Mouse (Mus musculus) left cerebral cortex, postnatal 14 days (tissue): ENCODE measurements around the gene Vps50. TPM values are rescaled to one million over a fixed set of nuclear protein-coding genes. Genes with fewer than 3 reads are reported as not detected.
"Not testable (repeated sequence)": the region's sequence is repeated elsewhere in the genome, so short reads cannot be mapped to it uniquely, and the experiment has no call there.

Source experiments
- DNase-seq, 2 experiments: peaks; one replicate each; pipeline ENCODE4 v3.0.0; 2021 to 2022; ENCODE audit warnings: low spot score in 2 of 2, mixed read lengths in 1 of 2
- intact Hi-C: fragments of 180-260 bp; cut with DNase I; formaldehyde crosslinking; loops from one replicate; pipeline ENCODE4 v1.15.1; 2025
- long read RNA-seq, 2 experiments: library from polyadenylated mRNA; stranded (forward); transcript quantifications; one replicate each; pipeline ENCODE4 v2.0.0; 2021
- total RNA-seq, 2 experiments: library from RNA; stranded (reverse); gene quantifications; 2 replicates each; pipeline ENCODE4 v1.2.3; 2021

Gene Vps50
- 10 to 100 TPM; 55.0 to 55.4 TPM for total RNA-seq
- long read RNA-seq, experiment 1, transcript Vps50-208 (6 exons, 1,587 nt) = minor isoform, 7 of 83 reads
- long read RNA-seq, experiment 1, transcript Vps50-201 (28 exons, 3,788 nt) = major isoform, 63 of 83 reads
- long read RNA-seq, experiment 1, partial matches to known transcripts = 9 of 83 reads
- long read RNA-seq, experiment 1, other reads (novel, unspliced or antisense) = 4 of 83 reads
- long read RNA-seq, experiment 2, transcript Vps50-201 (28 exons, 3,788 nt) = major isoform, 37 of 47 reads
- long read RNA-seq, experiment 2, partial matches to known transcripts = 4 of 47 reads
- long read RNA-seq, experiment 2, other reads (novel, unspliced or antisense) = 3 of 47 reads

- intact Hi-C loops = loop anchor here (5.0 kb wide), 1 partner anchor 51 kb away; no protein-coding TSS in a partner anchor
- DNase-seq = peak; percentile 92 to 93
Observed at GRCm38 (mm10) chr6:3498162-3498848, at the start of gene Vps50, which contains the start of gene Hepacam2. Gene Vps50 (plus strand): TSS chr6:3498382. Gene Hepacam2 (minus strand): TSS chr6:3498298.

GRCm38 (mm10) chr6:3454421-3454820 lies 43.8 kb upstream of the Vps50 start:
- DNase-seq = peak in 1 of 2 experiments; percentile 9
- intact Hi-C loops = no loop called here

- DNase-seq = no peak
- intact Hi-C loops = no loop called here
Observed at GRCm38 (mm10) chr6:3455944-3456536, 42.1 kb upstream of the Vps50 start.

DNA sequence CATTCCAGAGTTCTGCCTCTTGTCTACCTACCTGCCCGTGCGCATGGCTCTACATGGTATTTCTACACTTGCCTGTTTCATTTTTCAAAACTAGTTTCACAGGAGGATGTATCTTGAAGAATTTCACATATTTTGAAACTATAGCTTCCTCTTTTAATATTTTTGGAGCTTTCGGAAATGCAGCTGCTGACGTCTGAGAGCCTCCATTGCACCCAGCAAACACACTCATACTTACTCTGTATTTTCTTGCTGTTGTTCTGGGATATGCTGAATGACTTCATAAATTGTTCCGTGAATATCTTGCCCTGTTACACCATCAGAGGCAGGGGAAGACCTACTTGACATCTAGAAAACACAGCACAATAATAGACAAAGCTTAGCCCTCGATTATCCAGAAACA lies 35.2 kb upstream of the Vps50 start:
- DNase-seq = no peak
- intact Hi-C loops = no loop called here

- intact Hi-C loops = no loop called here
- no peak for DNase-seq
Observed at GRCm38 (mm10) chr6:3463594-3463993, 34.6 kb upstream of the Vps50 start.

DNA sequence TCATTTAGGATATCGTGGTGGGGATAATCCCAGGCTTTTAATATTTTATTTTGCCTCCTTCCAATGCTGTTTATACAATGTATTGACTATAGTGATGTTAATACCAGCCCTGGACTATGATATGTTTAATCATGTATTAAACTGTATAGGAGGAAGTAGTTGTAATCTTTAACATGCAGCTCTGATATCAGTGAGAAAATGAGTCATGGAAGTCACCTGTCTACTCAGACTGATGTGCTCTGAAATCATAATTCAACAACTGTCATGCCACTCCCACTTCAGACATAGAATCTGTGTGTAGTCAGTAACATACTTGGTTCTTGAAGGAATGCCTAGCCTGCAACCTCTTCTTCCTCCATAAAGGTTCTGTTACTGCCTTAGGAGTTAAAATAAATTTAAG lies 29.6 kb upstream of the Vps50 start:
- intact Hi-C loops = no loop called here
- DNase-seq = no peak

DNA sequence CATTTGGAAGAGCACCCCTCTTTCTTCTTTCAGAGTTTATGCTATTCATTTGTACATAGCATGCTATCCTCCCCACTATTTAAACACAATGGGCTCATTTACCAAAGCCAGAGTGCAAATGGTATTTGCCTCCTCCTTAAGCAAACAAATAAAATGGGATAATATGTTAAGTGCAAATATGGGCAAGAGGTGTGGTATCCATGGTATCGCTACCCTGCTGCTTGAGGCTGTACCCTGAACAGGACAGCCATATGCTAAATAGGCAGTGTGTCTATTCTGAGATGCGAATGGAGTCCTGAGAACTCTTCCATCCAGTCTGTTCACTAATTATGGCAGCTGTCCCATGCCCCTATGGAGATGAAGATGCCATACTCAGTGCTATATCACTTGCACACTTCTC lies 27.5 kb upstream of the Vps50 start:
- no peak for DNase-seq
- intact Hi-C loops = no loop called here

- DNase-seq = peak in 1 of 2 experiments; percentile 14
- intact Hi-C loops = no loop called here
Observed at GRCm38 (mm10) chr6:3476299-3476698, 21.9 kb upstream of the Vps50 start.

- intact Hi-C loops = no loop called here
- DNase-seq = no peak
Observed at GRCm38 (mm10) chr6:3479853-3480252, 18.3 kb upstream of the Vps50 start.

DNA sequence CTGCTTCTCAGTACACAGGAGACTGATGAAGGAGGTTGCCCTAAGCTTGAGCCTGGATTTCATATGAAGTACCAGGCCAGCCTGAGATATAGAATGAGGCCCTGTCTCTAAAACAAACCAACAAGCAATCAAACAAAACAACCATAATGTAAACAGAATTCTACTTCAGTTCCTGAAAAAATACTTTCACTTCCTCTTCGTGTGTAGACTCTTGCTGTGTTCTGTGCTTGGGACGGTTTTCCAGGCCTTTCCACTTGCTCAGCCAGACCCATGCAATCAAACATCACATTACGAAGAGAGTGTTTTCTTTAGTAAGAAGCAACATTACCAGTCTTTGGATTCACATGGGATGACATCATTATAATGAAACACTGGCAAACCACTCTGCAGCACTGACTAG lies 16.5 kb upstream of the Vps50 start:
- intact Hi-C loops = no loop called here
- no peak for DNase-seq

- intact Hi-C loops = no loop called here
- DNase-seq = no peak
Observed at GRCm38 (mm10) chr6:3485133-3485532, 13.0 kb upstream of the Vps50 start.

DNA sequence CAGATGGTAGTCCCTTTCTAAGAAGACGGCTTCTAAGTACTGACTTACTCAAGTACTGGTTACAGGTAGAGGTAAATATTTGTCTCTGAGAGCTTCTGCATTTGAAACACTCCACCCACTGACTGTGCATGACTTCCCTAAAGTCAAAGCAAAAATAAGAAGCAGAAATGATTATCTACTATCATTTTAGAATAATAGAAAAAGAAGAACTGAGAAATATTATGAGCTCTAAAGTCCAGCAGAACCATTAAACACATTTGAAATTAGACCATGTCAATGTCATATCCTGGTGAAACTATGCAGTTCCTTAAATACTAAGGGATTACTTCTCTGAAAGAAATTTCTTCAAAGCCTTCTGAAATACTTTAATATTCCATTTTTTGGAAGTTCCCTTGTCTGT lies 10.8 kb upstream of the Vps50 start:
- no peak for DNase-seq
- intact Hi-C loops = no loop called here

DNA sequence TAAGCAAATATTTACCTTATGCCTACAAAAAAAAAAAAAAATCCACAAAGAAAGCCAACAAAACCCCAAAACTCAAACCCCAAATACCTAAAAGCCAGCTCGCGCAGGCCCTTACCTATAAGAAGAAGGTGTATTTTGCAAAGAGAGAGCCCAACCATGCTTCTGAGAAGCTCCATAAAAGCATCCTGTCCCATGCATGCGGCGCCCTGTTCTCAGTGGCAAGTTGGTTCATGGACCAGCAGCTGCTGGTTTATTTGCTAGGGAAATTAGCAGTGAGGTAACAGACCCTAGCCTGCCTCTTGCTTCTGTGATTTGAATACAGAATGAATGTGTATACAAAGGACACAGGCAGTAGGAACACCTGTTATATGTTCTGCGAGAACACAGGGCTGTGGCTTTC lies 3.9 kb upstream of the Vps50 start:
- no peak for DNase-seq
- intact Hi-C loops = no loop called here

DNA sequence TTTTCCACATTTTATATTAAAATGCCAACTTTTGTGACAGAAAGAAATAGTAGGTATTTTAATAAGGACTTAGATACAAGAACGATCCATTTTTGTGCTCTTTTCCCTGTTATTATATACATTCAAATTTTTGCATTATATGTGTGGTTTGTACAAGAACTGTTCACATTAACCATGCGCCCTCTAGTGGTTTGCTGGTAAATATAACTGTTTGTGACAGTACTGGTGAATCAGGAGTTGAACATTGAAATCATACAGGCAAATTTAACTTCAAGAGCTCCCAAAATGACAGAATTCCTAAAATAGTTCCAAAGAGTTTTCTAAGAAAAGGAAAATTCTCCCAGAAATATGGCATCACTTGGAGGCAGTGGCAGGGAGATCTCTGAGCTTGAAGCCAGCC lies 2.0 kb upstream of the Vps50 start:
- DNase-seq = peak; percentile 70 to 77
- intact Hi-C loops = loop anchor here (5.0 kb wide), 1 partner anchor 49 kb away; no protein-coding TSS in a partner anchor

DNA sequence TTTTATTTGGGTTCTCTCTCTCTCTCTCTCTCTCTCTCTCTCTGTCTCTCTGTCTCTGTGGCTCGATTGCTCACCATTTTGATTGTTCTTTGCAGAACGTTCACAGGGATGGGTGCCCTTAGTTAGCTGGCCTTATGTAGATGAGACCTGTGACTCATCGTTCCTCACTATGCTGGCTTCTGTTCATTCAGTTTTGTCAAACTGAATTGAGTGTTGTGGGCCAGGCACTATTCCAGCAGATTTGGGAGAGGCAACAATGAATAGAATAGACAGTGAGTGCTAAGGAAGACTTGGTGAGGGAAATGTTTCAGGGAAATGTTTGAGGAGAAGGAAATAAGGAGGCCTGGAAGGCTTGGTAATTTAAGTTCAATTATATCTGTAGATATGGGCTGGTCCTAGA lies 2.1 kb downstream of the Vps50 start:
- no peak for DNase-seq
- intact Hi-C loops = loop anchor here (10.0 kb wide), 1 partner anchor 1615 kb away; no protein-coding TSS in a partner anchor

- intact Hi-C loops = loop anchor here (5.0 to 10.0 kb wide), 2 partner anchors 1610 to 1877 kb away; partner anchors contain the start of gene Asb4
- no peak for DNase-seq
Observed at GRCm38 (mm10) chr6:3505289-3505688, 7.1 kb downstream of the Vps50 start.

- no peak for DNase-seq
- intact Hi-C loops = loop anchor here (5.0 to 10.0 kb wide), 2 partner anchors 1608 to 1875 kb away; partner anchors contain the start of gene Asb4
Observed at GRCm38 (mm10) chr6:3507078-3507477, 8.9 kb downstream of the Vps50 start.

DNA sequence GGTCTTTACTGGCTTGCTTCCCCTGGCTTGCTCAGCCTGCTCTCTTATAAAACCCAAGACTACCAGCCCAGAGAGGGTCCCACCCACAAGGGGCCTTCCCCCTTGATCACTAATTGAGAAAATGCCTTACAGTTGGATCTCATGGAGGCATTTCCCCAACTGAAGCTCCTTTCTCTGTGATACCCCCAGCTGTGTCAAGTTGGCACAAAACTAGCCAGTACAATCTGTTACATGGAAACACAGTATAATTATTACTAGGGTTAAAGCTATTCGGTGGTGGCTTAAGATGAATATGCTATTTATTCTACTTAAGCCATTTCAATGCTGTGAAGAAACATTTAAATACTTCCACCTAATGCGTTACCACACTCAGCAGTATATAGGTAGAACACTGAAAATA lies 10.0 kb downstream of the Vps50 start:
- DNase-seq = not testable (repeated sequence)
- intact Hi-C loops = loop anchor here (5.0 to 10.0 kb wide), 2 partner anchors 1607 to 1874 kb away; partner anchors contain the start of gene Asb4

GRCm38 (mm10) chr6:3509782-3510181 lies 11.6 kb downstream of the Vps50 start:
- peak in 1 of 2 experiments; percentile 44 for DNase-seq
- intact Hi-C loops = loop anchor here (5.0 to 10.0 kb wide), 4 partner anchors 235 to 1873 kb away; partner anchors contain the start of gene Asb4

DNA sequence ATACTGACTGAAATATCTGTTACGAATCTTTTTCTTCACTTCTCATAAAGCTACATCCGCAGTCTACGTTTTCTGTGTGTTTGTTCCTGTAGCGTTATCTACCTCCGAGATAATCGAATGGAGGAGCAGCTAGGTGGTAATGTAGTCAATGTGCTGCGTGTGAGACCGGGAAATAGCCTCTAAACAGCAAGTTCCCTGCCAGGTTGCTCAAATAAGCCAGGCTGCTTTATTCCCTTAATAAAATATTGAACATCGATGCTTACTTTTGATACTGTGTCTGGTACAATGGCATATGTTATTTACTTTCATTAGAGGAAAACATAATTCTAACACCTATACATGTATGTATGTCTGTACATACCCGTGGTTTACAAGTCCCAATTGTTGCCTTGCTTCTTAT lies 12.9 kb downstream of the Vps50 start:
- DNase-seq = no peak
- intact Hi-C loops = loop anchor here (10.0 kb wide), 2 partner anchors 234 to 904 kb away; no protein-coding TSS in a partner anchor
